Mouse (Mus musculus): ENCODE measurements around the gene Lrrc40.

Gene Lrrc40

GRCm38 (mm10) chr3:158036329-158036988 lies at the start of gene Lrrc40, which contains the start of gene Srsf11:
TSS of gene Lrrc40 (plus strand) at chr3:158036662.
TSS of gene Srsf11 (minus strand) at chr3:158036639.
- DNase-seq (ENCODE audit: extremely low read depth, low read depth, low spot score) = peak; percentile 45

- no peak for DNase-seq (ENCODE audit: extremely low read depth, low read depth, low spot score)
Measured at GRCm38 (mm10) chr3:157993322-157993721, 43.1 kb upstream of the Lrrc40 start.

GRCm38 (mm10) chr3:157995726-157996125 lies 40.7 kb upstream of the Lrrc40 start:
- DNase-seq (ENCODE audit: extremely low read depth, low read depth, low spot score) = no peak

GRCm38 (mm10) chr3:157998742-157999369 lies 37.6 kb upstream of the Lrrc40 start:
- DNase-seq (ENCODE audit: extremely low read depth, low read depth, low spot score) = no peak

GRCm38 (mm10) chr3:158008647-158009046 lies 27.8 kb upstream of the Lrrc40 start:
- no peak for DNase-seq (ENCODE audit: extremely low read depth, low read depth, low spot score)

GRCm38 (mm10) chr3:158009762-158010320 lies 26.6 kb upstream of the Lrrc40 start:
- DNase-seq (ENCODE audit: extremely low read depth, low read depth, low spot score) = no peak

- no peak for DNase-seq (ENCODE audit: extremely low read depth, low read depth, low spot score)
Measured at GRCm38 (mm10) chr3:158031371-158031925, 5.0 kb upstream of the Lrrc40 start.

- DNase-seq (ENCODE audit: extremely low read depth, low read depth, low spot score) = no peak
Measured at GRCm38 (mm10) chr3:158032106-158032505, 4.4 kb upstream of the Lrrc40 start.

- DNase-seq (ENCODE audit: extremely low read depth, low read depth, low spot score) = no peak
Measured at GRCm38 (mm10) chr3:158035866-158036265, 596 bp upstream of the Lrrc40 start.

- no peak for DNase-seq (ENCODE audit: extremely low read depth, low read depth, low spot score)
Measured at GRCm38 (mm10) chr3:158038106-158038505, 1.6 kb downstream of the Lrrc40 start.

- DNase-seq (ENCODE audit: extremely low read depth, low read depth, low spot score) = no peak
Measured at GRCm38 (mm10) chr3:158040755-158041154, 4.3 kb downstream of the Lrrc40 start.

GRCm38 (mm10) chr3:158049508-158049907 lies 13.0 kb downstream of the Lrrc40 start:
- no peak for DNase-seq (ENCODE audit: extremely low read depth, low read depth, low spot score)

GRCm38 (mm10) chr3:158060621-158061291 lies 24.3 kb downstream of the Lrrc40 start:
- DNase-seq (ENCODE audit: extremely low read depth, low read depth, low spot score) = no peak

- peak; percentile 19 for DNase-seq (ENCODE audit: extremely low read depth, low read depth, low spot score)
Measured at GRCm38 (mm10) chr3:158061811-158062523, 25.5 kb downstream of the Lrrc40 start.

- DNase-seq (ENCODE audit: extremely low read depth, low read depth, low spot score) = no peak
Measured at GRCm38 (mm10) chr3:158065256-158065655, 28.8 kb downstream of the Lrrc40 start.

GRCm38 (mm10) chr3:158067916-158068315 lies 31.5 kb downstream of the Lrrc40 start:
- no peak for DNase-seq (ENCODE audit: extremely low read depth, low read depth, low spot score)

GRCm38 (mm10) chr3:158068613-158069263 lies 32.3 kb downstream of the Lrrc40 start:
- no peak for DNase-seq (ENCODE audit: extremely low read depth, low read depth, low spot score)

- DNase-seq (ENCODE audit: extremely low read depth, low read depth, low spot score) = no peak
Measured at GRCm38 (mm10) chr3:158075004-158075403, 38.5 kb downstream of the Lrrc40 start.

- DNase-seq (ENCODE audit: extremely low read depth, low read depth, low spot score) = no peak
Measured at GRCm38 (mm10) chr3:158076685-158077379, 40.4 kb downstream of the Lrrc40 start.

GRCm38 (mm10) chr3:158077380-158077772 lies 40.9 kb downstream of the Lrrc40 start:
- no peak for DNase-seq (ENCODE audit: extremely low read depth, low read depth, low spot score)

All from fat pad, adult 2 months (tissue).